Comparison of ENCODE assay signal across 14 mouse cellular contexts in the genomic region with DNA sequence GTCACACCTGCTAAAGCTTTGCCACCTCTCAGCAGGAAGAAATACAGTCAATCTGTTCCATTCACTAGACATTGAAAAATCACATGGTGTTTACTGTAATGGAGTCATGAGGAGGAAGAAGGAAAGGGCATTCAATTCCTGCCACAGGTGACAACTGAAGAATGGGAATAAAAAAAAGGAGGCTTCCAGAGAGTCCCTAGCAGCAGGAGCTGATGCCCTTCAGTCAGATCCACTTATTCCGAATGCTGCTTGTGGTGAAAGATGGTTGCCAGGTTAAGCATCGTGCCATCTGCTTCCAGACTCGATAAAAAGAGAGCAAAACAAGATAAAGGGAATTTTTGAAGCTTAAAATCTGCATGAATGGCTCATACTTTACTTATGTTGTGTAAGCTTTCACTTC.
A peak's percentile ranks its signal among the peaks of the same experiment; 100 is the strongest.
DNase-seq lines count a peak whose midpoint lies in the region; ATAC-seq and TF ChIP-seq lines count a peak whose summit lies in the region.
"Had no signal": no experiment of that assay in that cellular context is flagged by ENCODE, and none has a peak within 500 bp of the region (broad histone marks: within the 10 kb centered on the region; RNA-seq: fewer than 3 reads in every experiment).

No protein-coding gene starts in this region.

- H3K9ac ChIP-seq in midbrain, postnatal 0 days (replicated peaks; ENCODE audit: low read length, poor library complexity, severe bottlenecking): no peak overlapping the region
- no peak overlapping the region for H3K9ac ChIP-seq in midbrain, embryonic 11.5 days (ENCODE audit: low read length)
- H3K9ac ChIP-seq: heart, embryonic 15.5 days; limb, embryonic 13.5 days had no signal

- no peak overlapping the region for H3K4me2 ChIP-seq in midbrain, postnatal 0 days (ENCODE audit: low read depth, low read length, poor library complexity, severe bottlenecking)
- H3K4me2 ChIP-seq in midbrain, embryonic 11.5 days: no peak overlapping the region
- H3K4me2 ChIP-seq: heart, embryonic 15.5 days; limb, embryonic 13.5 days had no signal

- WGBS in midbrain, postnatal 0 days: 63% methylated on average over 3 of the region's 3 CpGs
- 87% methylated on average over 3 of the region's 3 CpGs for WGBS in midbrain, embryonic 11.5 days
- 89% methylated on average over 3 of the region's 3 CpGs for WGBS in limb, embryonic 10.5 days

- no peaks in the 10 kb centered on the region for H3K9me3 ChIP-seq in midbrain, postnatal 0 days (ENCODE audit: low read length)
- H3K9me3 ChIP-seq in midbrain, embryonic 11.5 days (ENCODE audit: control insufficient read depth, low read length): no peaks in the 10 kb centered on the region
- no peaks in the 10 kb centered on the region for H3K9me3 ChIP-seq in limb, embryonic 10.5 days (replicated peaks)
- H3K9me3 ChIP-seq: heart, embryonic 15.5 days; limb, embryonic 13.5 days had no signal

- peak; percentile 73 for ATAC-seq in frontal cortex, adult (ENCODE audit: low TSS enrichment)
- no peak for ATAC-seq in midbrain, postnatal 0 days (ENCODE audit: low FRiP score)
- no peak for ATAC-seq in midbrain, embryonic 11.5 days (ENCODE audit: low FRiP score)
- ATAC-seq: intestine, postnatal 0 days had no signal

- TF ChIP-seq CTCF in midbrain, postnatal 0 days (IDR thresholded peaks at IDR 0.05): no peak

- no peaks in the 10 kb centered on the region for H3K36me3 ChIP-seq in midbrain, postnatal 0 days (ENCODE audit: insufficient read depth, low read length)
- no peaks in the 10 kb centered on the region for H3K36me3 ChIP-seq in midbrain, embryonic 11.5 days (ENCODE audit: control insufficient read depth, insufficient read depth, low read length)
- no peaks in the 10 kb centered on the region for H3K36me3 ChIP-seq in limb, embryonic 10.5 days
- H3K36me3 ChIP-seq: heart, embryonic 15.5 days; limb, embryonic 13.5 days had no signal

- no peak overlapping the region for H3K27ac ChIP-seq in midbrain, postnatal 0 days (ENCODE audit: low read depth, low read length)
- no peak overlapping the region for H3K27ac ChIP-seq in midbrain, embryonic 11.5 days (ENCODE audit: low read depth, low read length)
- no peak overlapping the region for H3K27ac ChIP-seq in limb, embryonic 10.5 days
- H3K27ac ChIP-seq: heart, embryonic 15.5 days; kidney, postnatal 0 days; limb, embryonic 13.5 days had no signal

- DNase-seq in frontal cortex, postnatal 14 days (ENCODE audit: low spot score in 2 of 2): no peak
- DNase-seq in midbrain, postnatal 0 days (ENCODE audit: low spot score): peak; percentile 59
- no peak for DNase-seq in midbrain, embryonic 11.5 days (ENCODE audit: low spot score, missing footprints)
- peak; percentile 57 for DNase-seq in cerebellum, adult 11-12 months
- peak; percentile 42 to 56 for DNase-seq in cerebellum, postnatal 36 days
- no peak for DNase-seq in limb, embryonic 10.5 days (ENCODE audit: low spot score)
- DNase-seq in spleen, adult 12 weeks (ENCODE audit: low spot score): no peak
- DNase-seq: embryo, embryonic 11 days; thymus, adult 2 months had no signal

- no peaks in the 10 kb centered on the region for H3K27me3 ChIP-seq in midbrain, postnatal 0 days (ENCODE audit: insufficient read depth, low read length)
- H3K27me3 ChIP-seq in midbrain, embryonic 11.5 days (ENCODE audit: control insufficient read depth, insufficient read depth, low read length): no peaks in the 10 kb centered on the region
- H3K27me3 ChIP-seq in limb, embryonic 10.5 days (ENCODE audit: low read depth, poor library complexity, severe bottlenecking): no peaks in the 10 kb centered on the region
- H3K27me3 ChIP-seq: heart, embryonic 15.5 days; limb, embryonic 13.5 days had no signal

- H3K4me3 ChIP-seq in midbrain, postnatal 0 days (ENCODE audit: low read depth, low read length): no peak overlapping the region
- H3K4me3 ChIP-seq in midbrain, embryonic 11.5 days (ENCODE audit: low read depth, low read length): no peak overlapping the region
- H3K4me3 ChIP-seq in limb, embryonic 10.5 days: no peak overlapping the region
- H3K4me3 ChIP-seq: heart, embryonic 15.5 days; limb, embryonic 13.5 days had no signal

- H3K4me1 ChIP-seq in midbrain, postnatal 0 days (ENCODE audit: insufficient read depth, low read length): no peaks in the 10 kb centered on the region
- H3K4me1 ChIP-seq in midbrain, embryonic 11.5 days (ENCODE audit: control insufficient read depth, insufficient read depth, low read length): no peaks in the 10 kb centered on the region
- H3K4me1 ChIP-seq in limb, embryonic 10.5 days: no peaks in the 10 kb centered on the region
- H3K4me1 ChIP-seq: heart, embryonic 15.5 days; limb, embryonic 13.5 days had no signal

Comparison
In these comparisons a context has a peak if more than half of its experiments do, and no peak if none do; other contexts are left out.
1. DNase-seq: peak in midbrain, postnatal 0 days (single experiment), cerebellum, adult 11-12 months (single experiment) and cerebellum, postnatal 36 days (2 of 2); none in frontal cortex, postnatal 14 days (0 of 2), midbrain, embryonic 11.5 days (single experiment), limb, embryonic 10.5 days (single experiment) and spleen, adult 12 weeks (single experiment).